Mouse (Mus musculus) intestine, embryonic 16.5 days (tissue): ENCODE results near the gene Olfr986. TPM values are rescaled to one million over a fixed set of nuclear protein-coding genes. Genes with fewer than 3 reads are reported as not detected.

Source experiments
- ATAC-seq: fragments of 200-750 bp; cut with Nextera tagmentation; 2 replicates; pipeline ENCODE4 v1.8.0; 2017; ENCODE audit warnings: moderate TSS enrichment, moderate library complexity
- H3K27ac ChIP-seq: fragments of 300-500 bp; sonication (generic); 2 replicates; pipeline ENCODE4 v1.5.1; 2014; ENCODE audit warnings: mild to moderate bottlenecking, low read length
- H3K27me3 ChIP-seq: fragments of 300-500 bp; sonication (generic); replicated peaks from 2 replicates; pipeline ENCODE4 v1.6.1; 2014; ENCODE audit warnings: low read length, control low read depth, mixed read lengths; ENCODE audit not compliant: control insufficient read depth, insufficient read depth
- H3K36me3 ChIP-seq: fragments of 300-500 bp; sonication (generic); 2 replicates; pipeline ENCODE4 v1.6.1; 2014; ENCODE audit warnings: low read length, control low read depth; ENCODE audit not compliant: control insufficient read depth, insufficient read depth
- H3K4me1 ChIP-seq: fragments of 300-500 bp; sonication (generic); 2 replicates; pipeline ENCODE4 v1.6.1; 2014; ENCODE audit warnings: low read length, control low read depth, mixed read lengths; ENCODE audit not compliant: control insufficient read depth, insufficient read depth
- H3K4me2 ChIP-seq: fragments of 300-500 bp; sonication (generic); 2 replicates; pipeline ENCODE4 v1.6.1; 2014; ENCODE audit warnings: low read depth, low read length, control low read depth
- H3K4me3 ChIP-seq: fragments of 300-500 bp; sonication (generic); 2 replicates; pipeline ENCODE4 v1.5.1; 2014; ENCODE audit warnings: mild to moderate bottlenecking, low read length
- H3K9ac ChIP-seq: fragments of 300-500 bp; sonication (generic); 2 replicates; pipeline ENCODE4 v1.6.1; 2014; ENCODE audit warnings: low read depth, low read length
- H3K9me3 ChIP-seq: fragments of 300-500 bp; sonication (generic); 2 replicates; pipeline ENCODE4 v1.6.1; 2016; ENCODE audit warnings: low read length, control low read depth; ENCODE audit not compliant: control insufficient read depth
- WGBS: fragments of 180-500 bp; shearing (Covaris S2); extraction: QIAGEN DNeasy Blood & Tissue Kit; methylation state at CpG from one replicate; pipeline ENCODE4 v1.1.7; 2014; 5-methylcytosine and 5-hydroxymethylcytosine counted together
- polyA plus RNA-seq: library from polyadenylated mRNA; unstranded; fragments of >200 nt; fragmentation: Nextera tagmentation; extraction: Ambion mirVana; gene quantifications from 2 replicates; pipeline ENCODE4 v1.2.1, GENCODE M21; 2015

The Olfr986 gene
- polyA plus RNA-seq, 1 experiment from 2014 or later, result not detected

- under 1% methylated on average over 49 of the region's 63 CpGs for WGBS
These were observed 11.6 kb downstream of the Olfr986 start, which contains the start of gene Zfp202 for GRCm38 (mm10) chr9:40192098-40193038. Zfp202 (plus strand) TSS chr9:40192316.

GRCm38 (mm10) chr9:40195981-40196380, 15.3 kb downstream of the Olfr986 start:
- no peak overlapping the region for H3K4me3 ChIP-seq
- 91% methylated on average over 3 of the region's 3 CpGs for WGBS
- no peaks in the 10 kb centered on the region for H3K9me3 ChIP-seq
- no peak overlapping the region for H3K27ac ChIP-seq
- no peaks in the 10 kb centered on the region for H3K27me3 ChIP-seq
- no peak for ATAC-seq
- no peak overlapping the region for H3K9ac ChIP-seq
- peaks cover 8% of the 10 kb centered on the region for H3K4me1 ChIP-seq
- no peak overlapping the region for H3K4me2 ChIP-seq
- H3K36me3 ChIP-seq, result no peaks in the 10 kb centered on the region

More at GRCm38 (mm10) chr9:40192098-40193038, 11.6 kb downstream of the Olfr986 start, which contains the start of gene Zfp202:
- peak within 1 kb of the TSS; percentile 87 for H3K9ac ChIP-seq
- H3K4me3 ChIP-seq, result peak within 1 kb of the TSS; percentile 80
- ATAC-seq, result peak; percentile 96
- H3K4me1 ChIP-seq, result peaks cover 8% of the 10 kb centered on the region
- H3K4me2 ChIP-seq, result peak within 1 kb of the TSS; percentile 88
- no peaks in the 10 kb centered on the region for H3K36me3 ChIP-seq
- H3K27me3 ChIP-seq, result no peaks in the 10 kb centered on the region
- peak within 1 kb of the TSS; percentile 78 for H3K27ac ChIP-seq
- no peaks in the 10 kb centered on the region for H3K9me3 ChIP-seq

GRCm38 (mm10) chr9:40206546-40206950, 25.8 kb downstream of the Olfr986 start:
- no peak overlapping the region for H3K4me3 ChIP-seq
- 72% methylated on average over 5 of the region's 5 CpGs for WGBS
- no peaks in the 10 kb centered on the region for H3K4me1 ChIP-seq
- H3K27ac ChIP-seq, result no peak overlapping the region
- H3K36me3 ChIP-seq, result peaks cover 3% of the 10 kb centered on the region; the same call in 1 of the 2 replicates
- no peak overlapping the region for H3K4me2 ChIP-seq
- H3K9ac ChIP-seq, result no peak overlapping the region
- no peaks in the 10 kb centered on the region for H3K27me3 ChIP-seq
- ATAC-seq, result no peak
- no peaks in the 10 kb centered on the region for H3K9me3 ChIP-seq

- Histone ChIP-seq H3K4me2 (no peak overlapping the region), H3K27me3 (no peaks in the 10 kb centered on the region), H3K9ac (no peak overlapping the region), H3K36me3 (peaks cover 3% of the 10 kb centered on the region; the same call in 1 of the 2 replicates), H3K4me3 (no peak overlapping the region), H3K4me1 (no peaks in the 10 kb centered on the region), H3K9me3 (no peaks in the 10 kb centered on the region), H3K27ac (no peak overlapping the region)
- 90% methylated on average over 2 of the region's 2 CpGs for WGBS
- ATAC-seq, result no peak
These were observed 30.0 kb downstream of the Olfr986 start for GRCm38 (mm10) chr9:40210744-40211143.

- 92% methylated on average over 5 of the region's 5 CpGs for WGBS
- no peak overlapping the region for H3K4me2 ChIP-seq
- H3K9ac ChIP-seq, result no peak overlapping the region
- ATAC-seq, result no peak
- H3K36me3 ChIP-seq, result peaks cover 3% of the 10 kb centered on the region; the same call in 1 of the 2 replicates
- H3K27ac ChIP-seq, result no peak overlapping the region
- no peaks in the 10 kb centered on the region for H3K4me1 ChIP-seq
- H3K9me3 ChIP-seq, result no peaks in the 10 kb centered on the region
- H3K27me3 ChIP-seq, result no peaks in the 10 kb centered on the region
- no peak overlapping the region for H3K4me3 ChIP-seq
These were observed 33.3 kb downstream of the Olfr986 start for GRCm38 (mm10) chr9:40214058-40214457.

GRCm38 (mm10) chr9:40216651-40217050, 35.9 kb downstream of the Olfr986 start:
- Histone ChIP-seq H3K9ac (no peak overlapping the region), H3K27ac (no peak overlapping the region), H3K36me3 (no peaks in the 10 kb centered on the region), H3K4me3 (no peak overlapping the region), H3K4me1 (no peaks in the 10 kb centered on the region), H3K9me3 (no peaks in the 10 kb centered on the region), H3K4me2 (no peak overlapping the region), H3K27me3 (no peaks in the 10 kb centered on the region)
- ATAC-seq, result no peak
- WGBS, result 67% methylated on average over 4 of the region's 4 CpGs

GRCm38 (mm10) chr9:40224289-40224688, 43.6 kb downstream of the Olfr986 start:
- Histone ChIP-seq H3K27me3 (no peaks in the 10 kb centered on the region), H3K9me3 (no peaks in the 10 kb centered on the region), H3K4me2 (no peak overlapping the region), H3K36me3 (no peaks in the 10 kb centered on the region), H3K27ac (no peak overlapping the region), H3K9ac (no peak overlapping the region), H3K4me3 (no peak overlapping the region), H3K4me1 (no peaks in the 10 kb centered on the region)
- WGBS, result 67% methylated on average over 4 of the region's 4 CpGs
- ATAC-seq, result no peak

GRCm38 (mm10) chr9:40227874-40228789, 47.4 kb downstream of the Olfr986 start:
- ATAC-seq, result peak; percentile 71; the same call in 1 of the 2 replicates
- no peaks in the 10 kb centered on the region for H3K27me3 ChIP-seq
- no peaks in the 10 kb centered on the region for H3K9me3 ChIP-seq
- no peaks in the 10 kb centered on the region for H3K36me3 ChIP-seq
- H3K9ac ChIP-seq, result no peak overlapping the region
- H3K4me2 ChIP-seq, result no peak overlapping the region
- WGBS, result 71% methylated on average over 10 of the region's 10 CpGs
- no peak overlapping the region for H3K4me3 ChIP-seq
- no peak overlapping the region for H3K27ac ChIP-seq
- no peaks in the 10 kb centered on the region for H3K4me1 ChIP-seq

- H3K27ac ChIP-seq, result no peak overlapping the region
- no peaks in the 10 kb centered on the region for H3K36me3 ChIP-seq
- no peak overlapping the region for H3K4me3 ChIP-seq
- no peaks in the 10 kb centered on the region for H3K9me3 ChIP-seq
- no peak overlapping the region for H3K4me2 ChIP-seq
- no peak overlapping the region for H3K9ac ChIP-seq
- H3K4me1 ChIP-seq, result no peaks in the 10 kb centered on the region
- no peak for ATAC-seq
- WGBS, result 64% methylated on average over 6 of the region's 6 CpGs
- H3K27me3 ChIP-seq, result no peaks in the 10 kb centered on the region
These were observed 48.1 kb downstream of the Olfr986 start for GRCm38 (mm10) chr9:40228804-40229331.
